Mouse (Mus musculus): Measurements from ENCODE around the gene Lrrk1. TPM values are rescaled to one million over a fixed set of nuclear protein-coding genes. Genes with fewer than 3 reads are reported as not detected.

Gene Lrrk1
- polyA plus RNA-seq, 1 experiment from 2014 or later = 9.1 TPM

- H3K36me3 ChIP-seq = peaks cover 15% of the 10 kb centered on the region
- no peak for ATAC-seq (ENCODE audit: insufficient number of reproducible peaks, low FRiP score)
- H3K27ac ChIP-seq (ENCODE audit: poor library complexity, severe bottlenecking) = no peak overlapping the region
- no peak overlapping the region for H3K9ac ChIP-seq
- no peak overlapping the region for H3K4me2 ChIP-seq
- H3K9me3 ChIP-seq (replicated peaks) = 0 out of 2 replicates have a peak, but pooled peaks cover 4% of the 10 kb centered on the region
- 68% methylated on average over 26 of the region's 26 CpGs for WGBS
- peaks cover 11% of the 10 kb centered on the region for H3K27me3 ChIP-seq (replicated peaks)
- H3K4me3 ChIP-seq = no peak overlapping the region
- H3K4me1 ChIP-seq (replicated peaks) = peaks cover 17% of the 10 kb centered on the region
These were observed 77.2 kb downstream of the Lrrk1 start for GRCm38 (mm10) chr7:66310670-66311656.

GRCm38 (mm10) chr7:66309950-66310669 lies 78.0 kb downstream of the Lrrk1 start:
- Histone ChIP-seq H3K9ac (no peak overlapping the region), H3K27ac (ENCODE audit: poor library complexity, severe bottlenecking) (no peak overlapping the region), H3K4me2 (no peak overlapping the region), H3K4me3 (no peak overlapping the region), H3K9me3 (replicated peaks) (no peaks in the 10 kb centered on the region), H3K36me3 (peaks cover 13% of the 10 kb centered on the region), H3K4me1 (replicated peaks) (peaks cover 17% of the 10 kb centered on the region), H3K27me3 (replicated peaks) (peaks cover 11% of the 10 kb centered on the region)
- WGBS = 35% methylated on average over 7 of the region's 7 CpGs
- no peak for ATAC-seq (ENCODE audit: insufficient number of reproducible peaks, low FRiP score)

- WGBS = 28% methylated on average over 5 of the region's 5 CpGs
- Histone ChIP-seq H3K4me2 (peak overlapping the region; percentile 17; the same call in 1 of the 2 replicates), H3K36me3 (peaks cover 17% of the 10 kb centered on the region), H3K27me3 (replicated peaks) (peaks cover 13% of the 10 kb centered on the region), H3K27ac (ENCODE audit: poor library complexity, severe bottlenecking) (peak overlapping the region; percentile 41), H3K9ac (no peak overlapping the region), H3K9me3 (replicated peaks) (no peaks in the 10 kb centered on the region), H3K4me1 (replicated peaks) (peaks cover 17% of the 10 kb centered on the region), H3K4me3 (no peak overlapping the region)
- ATAC-seq (ENCODE audit: insufficient number of reproducible peaks, low FRiP score) = peak; percentile 74
These were observed 78.8 kb downstream of the Lrrk1 start for GRCm38 (mm10) chr7:66309240-66309949.

GRCm38 (mm10) chr7:66308581-66309239 lies 79.4 kb downstream of the Lrrk1 start:
- H3K27me3 ChIP-seq (replicated peaks) = peaks cover 13% of the 10 kb centered on the region
- ATAC-seq (ENCODE audit: insufficient number of reproducible peaks, low FRiP score) = no peak; the same call in none of the 2 replicates
- peak overlapping the region; percentile 17; the same call in 1 of the 2 replicates for H3K4me2 ChIP-seq
- H3K4me1 ChIP-seq (replicated peaks) = peaks cover 17% of the 10 kb centered on the region
- WGBS = 64% methylated on average over 13 of the region's 13 CpGs
- H3K4me3 ChIP-seq = no peak overlapping the region
- peaks cover 17% of the 10 kb centered on the region for H3K36me3 ChIP-seq
- H3K9me3 ChIP-seq (replicated peaks) = no peaks in the 10 kb centered on the region
- peak overlapping the region; percentile 41; the same call in 1 of the 2 replicates for H3K27ac ChIP-seq (ENCODE audit: poor library complexity, severe bottlenecking)
- no peak overlapping the region for H3K9ac ChIP-seq

GRCm38 (mm10) chr7:66307791-66308190 lies 80.4 kb downstream of the Lrrk1 start:
- H3K4me2 ChIP-seq = no peak overlapping the region
- H3K9me3 ChIP-seq (replicated peaks) = no peaks in the 10 kb centered on the region
- ATAC-seq (ENCODE audit: insufficient number of reproducible peaks, low FRiP score) = no peak
- H3K4me1 ChIP-seq (replicated peaks) = peaks cover 17% of the 10 kb centered on the region
- H3K4me3 ChIP-seq = no peak overlapping the region
- peaks cover 17% of the 10 kb centered on the region for H3K36me3 ChIP-seq
- no peak overlapping the region for H3K9ac ChIP-seq
- 81% methylated on average over 2 of the region's 2 CpGs for whole genome bisulfite sequencing
- no peak overlapping the region for H3K27ac ChIP-seq (ENCODE audit: poor library complexity, severe bottlenecking)
- peaks cover 13% of the 10 kb centered on the region for H3K27me3 ChIP-seq (replicated peaks)

GRCm38 (mm10) chr7:66305714-66306198 lies 82.4 kb downstream of the Lrrk1 start:
- Histone ChIP-seq H3K36me3 (peaks cover 17% of the 10 kb centered on the region), H3K4me1 (replicated peaks) (peaks cover 14% of the 10 kb centered on the region), H3K4me3 (no peak overlapping the region), H3K27ac (ENCODE audit: poor library complexity, severe bottlenecking) (no peak overlapping the region), H3K27me3 (replicated peaks) (peaks cover 9% of the 10 kb centered on the region), H3K9ac (no peak overlapping the region), H3K9me3 (replicated peaks) (no peaks in the 10 kb centered on the region), H3K4me2 (no peak overlapping the region)
- 84% methylated on average over 16 of the region's 16 CpGs for WGBS
- ATAC-seq (ENCODE audit: insufficient number of reproducible peaks, low FRiP score) = no peak

- 77% methylated on average over 8 of the region's 8 CpGs for WGBS
- Histone ChIP-seq H3K4me3 (no peak overlapping the region), H3K27me3 (replicated peaks) (peaks cover 9% of the 10 kb centered on the region), H3K4me1 (replicated peaks) (peaks cover 13% of the 10 kb centered on the region), H3K9ac (no peak overlapping the region), H3K27ac (ENCODE audit: poor library complexity, severe bottlenecking) (no peak overlapping the region), H3K36me3 (peaks cover 17% of the 10 kb centered on the region), H3K4me2 (no peak overlapping the region), H3K9me3 (replicated peaks) (no peaks in the 10 kb centered on the region)
- no peak for ATAC-seq (ENCODE audit: insufficient number of reproducible peaks, low FRiP score)
These were observed 83.0 kb downstream of the Lrrk1 start for GRCm38 (mm10) chr7:66304993-66305713.

- Histone ChIP-seq H3K36me3 (peaks cover 17% of the 10 kb centered on the region), H3K9ac (no peak overlapping the region), H3K4me3 (no peak overlapping the region), H3K27ac (ENCODE audit: poor library complexity, severe bottlenecking) (no peak overlapping the region), H3K9me3 (replicated peaks) (no peaks in the 10 kb centered on the region), H3K4me2 (no peak overlapping the region), H3K27me3 (replicated peaks) (peaks cover 9% of the 10 kb centered on the region), H3K4me1 (replicated peaks) (peaks cover 7% of the 10 kb centered on the region)
- ATAC-seq (ENCODE audit: insufficient number of reproducible peaks, low FRiP score) = no peak
- 83% methylated on average over 14 of the region's 14 CpGs for WGBS
These were observed 84.1 kb downstream of the Lrrk1 start for GRCm38 (mm10) chr7:66303922-66304660.

- H3K4me3 ChIP-seq = no peak overlapping the region
- peaks cover 6% of the 10 kb centered on the region; the same call in 1 of the 2 replicates for H3K27me3 ChIP-seq (replicated peaks)
- H3K9ac ChIP-seq = no peak overlapping the region
- no peak overlapping the region for H3K27ac ChIP-seq (ENCODE audit: poor library complexity, severe bottlenecking)
- H3K9me3 ChIP-seq (replicated peaks) = no peaks in the 10 kb centered on the region
- peak; percentile 36; the same call in 1 of the 2 replicates for ATAC-seq (ENCODE audit: insufficient number of reproducible peaks, low FRiP score)
- 70% methylated on average over 4 of the region's 4 CpGs for WGBS
- peaks cover 12% of the 10 kb centered on the region for H3K36me3 ChIP-seq
- H3K4me1 ChIP-seq (replicated peaks) = no peaks in the 10 kb centered on the region
- H3K4me2 ChIP-seq = no peak overlapping the region
These were observed 86.7 kb downstream of the Lrrk1 start for GRCm38 (mm10) chr7:66301486-66301885.

Data from heart, embryonic 12.5 days (tissue).